In the genomic region with DNA sequence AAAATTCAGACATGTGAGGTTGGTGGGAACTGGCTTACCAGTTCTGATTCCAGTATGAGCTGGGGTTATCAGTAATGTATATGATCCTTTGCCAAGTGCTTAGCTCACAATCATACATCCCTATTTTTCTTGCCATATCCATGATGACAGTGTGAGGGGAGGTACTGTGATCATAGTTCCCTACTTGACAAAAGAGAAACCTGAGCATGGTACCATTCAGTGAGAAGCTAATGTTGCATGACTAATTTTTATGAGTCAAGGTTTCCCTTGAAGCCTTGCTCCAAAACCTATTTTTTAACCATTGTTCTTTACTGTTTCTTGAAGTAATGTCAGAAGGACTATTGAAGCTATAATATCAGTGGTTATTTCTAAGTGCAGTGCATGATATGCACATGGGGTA, we compare ENCODE assay signal across 19 mouse cellular contexts.
A peak's percentile ranks its signal among the peaks of the same experiment; 100 is the strongest.
DNase-seq lines count a peak whose midpoint lies in the region; ATAC-seq and TF ChIP-seq lines count a peak whose summit lies in the region.
"Had no signal": no experiment of that assay in that cellular context is flagged by ENCODE, and none has a peak within 500 bp of the region (broad histone marks: within the 10 kb centered on the region; RNA-seq: fewer than 3 reads in every experiment).

No protein-coding gene starts in this region.

- no peaks in the 10 kb centered on the region for H3K36me3 ChIP-seq in kidney, embryonic 14.5 days (ENCODE audit: control insufficient read depth, insufficient read depth, low read length)
- H3K36me3 ChIP-seq in limb, embryonic 14.5 days (ENCODE audit: control insufficient read depth, insufficient read depth, low read length), result no peaks in the 10 kb centered on the region
- no peaks in the 10 kb centered on the region for H3K36me3 ChIP-seq in limb, embryonic 10.5 days
- H3K36me3 ChIP-seq: forebrain, embryonic 15.5 days; heart, embryonic 15.5 days; hindbrain, embryonic 10.5 days had no signal

- H3K9ac ChIP-seq in kidney, embryonic 14.5 days (ENCODE audit: low read depth, low read length), result no peak overlapping the region
- H3K9ac ChIP-seq in limb, embryonic 14.5 days (ENCODE audit: low read depth, low read length, severe bottlenecking), result no peak overlapping the region
- H3K9ac ChIP-seq: forebrain, embryonic 15.5 days; heart, embryonic 15.5 days had no signal

- no peak overlapping the region for H3K4me2 ChIP-seq in kidney, embryonic 14.5 days (replicated peaks; ENCODE audit: low read depth, low read length)
- H3K4me2 ChIP-seq in limb, embryonic 14.5 days (replicated peaks; ENCODE audit: low read depth, low read length, severe bottlenecking), result no peak overlapping the region
- H3K4me2 ChIP-seq: forebrain, embryonic 15.5 days; heart, embryonic 11.5 days; heart, embryonic 15.5 days had no signal

- no peak for DNase-seq in kidney, adult 11 months
- no peak for DNase-seq in limb, embryonic 14.5 days (ENCODE audit: low spot score)
- no peak for DNase-seq in limb, embryonic 10.5 days (ENCODE audit: low spot score)
- DNase-seq in right cerebral cortex, postnatal 25 days, result no peak
- DNase-seq: adrenal gland, adult 8-10 months; adrenal gland, postnatal 36 days; B cell, adult 2 months; cerebellum, adult 2 months; cerebellum, postnatal 10 days; heart, adult 2 months; heart, postnatal 14 days had no signal

- H3K27ac ChIP-seq in kidney, embryonic 14.5 days (ENCODE audit: low read depth, low read length), result no peak overlapping the region
- no peak overlapping the region for H3K27ac ChIP-seq in limb, embryonic 14.5 days (replicated peaks; ENCODE audit: low read depth, low read length)
- no peak overlapping the region for H3K27ac ChIP-seq in limb, embryonic 10.5 days
- H3K27ac ChIP-seq: forebrain, embryonic 15.5 days; heart, adult 2 months; heart, embryonic 15.5 days; hindbrain, embryonic 10.5 days had no signal

- no peak overlapping the region for H3K4me3 ChIP-seq in kidney, embryonic 14.5 days (ENCODE audit: low read length)
- H3K4me3 ChIP-seq in limb, embryonic 14.5 days (replicated peaks; ENCODE audit: low read length), result no peak overlapping the region
- H3K4me3 ChIP-seq in limb, embryonic 10.5 days, result no peak overlapping the region
- H3K4me3 ChIP-seq: forebrain, embryonic 15.5 days; heart, adult 2 months; heart, embryonic 15.5 days; hindbrain, embryonic 10.5 days had no signal

- no peaks in the 10 kb centered on the region for H3K9me3 ChIP-seq in kidney, embryonic 14.5 days (ENCODE audit: control insufficient read depth, low read length)
- H3K9me3 ChIP-seq in limb, embryonic 14.5 days (ENCODE audit: control insufficient read depth, low read length), result no peaks in the 10 kb centered on the region
- H3K9me3 ChIP-seq in limb, embryonic 10.5 days (replicated peaks), result no peaks in the 10 kb centered on the region
- H3K9me3 ChIP-seq: forebrain, embryonic 15.5 days; heart, embryonic 15.5 days; hindbrain, embryonic 10.5 days had no signal

- H3K27me3 ChIP-seq in kidney, embryonic 14.5 days (ENCODE audit: control insufficient read depth, insufficient read depth, low read length), result no peaks in the 10 kb centered on the region
- H3K27me3 ChIP-seq in limb, embryonic 14.5 days (ENCODE audit: control insufficient read depth, insufficient read depth, low read length), result no peaks in the 10 kb centered on the region
- no peaks in the 10 kb centered on the region for H3K27me3 ChIP-seq in limb, embryonic 10.5 days (ENCODE audit: low read depth, poor library complexity, severe bottlenecking)
- H3K27me3 ChIP-seq: forebrain, embryonic 15.5 days; heart, embryonic 15.5 days had no signal

- no peaks in the 10 kb centered on the region for H3K4me1 ChIP-seq in kidney, embryonic 14.5 days (ENCODE audit: control insufficient read depth, insufficient read depth, low read length)
- H3K4me1 ChIP-seq in limb, embryonic 14.5 days (ENCODE audit: control insufficient read depth, insufficient read depth, low read length), result no peaks in the 10 kb centered on the region
- H3K4me1 ChIP-seq in limb, embryonic 10.5 days, result peaks cover 4% of the 10 kb centered on the region; the same call in 1 of the 2 replicates
- H3K4me1 ChIP-seq: forebrain, embryonic 15.5 days had no signal

- peak; percentile 77; the same call in 1 of the 2 replicates for ATAC-seq in kidney, embryonic 14.5 days (ENCODE audit: low FRiP score, low TSS enrichment)
- peak; percentile 57; the same call in 1 of the 2 replicates for ATAC-seq in limb, embryonic 14.5 days (ENCODE audit: low FRiP score, low read depth)
- peak; percentile 38 for ATAC-seq in CD4-positive, CD25-positive, alpha-beta regulatory T cell, adult 4 months
- ATAC-seq in inflammation-experienced regulatory T-cells, adult 6 months, result peak; percentile 35
- ATAC-seq: forebrain, embryonic 15.5 days; hindbrain, embryonic 16.5 days had no signal

- TF ChIP-seq POLR2A in limb, embryonic 14.5 days (IDR thresholded peaks at IDR 0.05; ENCODE audit: borderline replicate concordance, extremely low read depth, insufficient read depth, insufficient read length), result no peak
